Mouse (Mus musculus) CD4-positive, CD25-positive, alpha-beta regulatory T cell, adult 2 months (primary cell): ENCODE results near the gene Msi1.
"Not testable (repeated sequence)": the region's sequence is repeated elsewhere in the genome, so short reads cannot be mapped to it uniquely, and the experiment has no call there.

Experiments used
- DNase-seq: peaks from one replicate; pipeline ENCODE4 v3.0.0-alpha.2; 2012; ENCODE audit warnings: low read depth, low spot score

Gene Msi1

GRCm38 (mm10) chr5:115488841-115489698 is 59.7 kb downstream of the Msi1 start:
- DNase-seq = peak; percentile 89

- peak; percentile 94 for DNase-seq
Observed at GRCm38 (mm10) chr5:115489699-115490637, 60.6 kb downstream of the Msi1 start.

GRCm38 (mm10) chr5:115490638-115491000 is 61.2 kb downstream of the Msi1 start:
- DNase-seq = no peak

GRCm38 (mm10) chr5:115491076-115491475 is 61.7 kb downstream of the Msi1 start:
- no peak for DNase-seq

GRCm38 (mm10) chr5:115491771-115492322 is 62.4 kb downstream of the Msi1 start:
- DNase-seq = peak; percentile 60

- DNase-seq = no peak
Observed at GRCm38 (mm10) chr5:115492711-115493335, 63.4 kb downstream of the Msi1 start.

- DNase-seq = no peak
Observed at GRCm38 (mm10) chr5:115493441-115493840, 64.0 kb downstream of the Msi1 start.

GRCm38 (mm10) chr5:115495618-115496017 is 66.2 kb downstream of the Msi1 start:
- DNase-seq = not testable (repeated sequence)

- no peak for DNase-seq
Observed at GRCm38 (mm10) chr5:115497033-115497432, 67.6 kb downstream of the Msi1 start.

- no peak for DNase-seq
Observed at GRCm38 (mm10) chr5:115498307-115499240, 69.2 kb downstream of the Msi1 start.

GRCm38 (mm10) chr5:115500383-115500935 is 71.1 kb downstream of the Msi1 start:
- no peak for DNase-seq

- DNase-seq = no peak
Observed at GRCm38 (mm10) chr5:115503035-115503434, 73.6 kb downstream of the Msi1 start.
